Mouse (Mus musculus) G1E (cell line): ENCODE data around the gene Podxl2. TPM values are rescaled to one million over a fixed set of nuclear protein-coding genes. Genes with fewer than 3 reads are reported as not detected.

Source experiments
- ATAC-seq: 2 replicates; pipeline ENCODE4 v1.8.0; 2016; ENCODE audit warnings: mild to moderate bottlenecking; ENCODE audit not compliant: insufficient number of reproducible peaks, poor library complexity, low FRiP score, severe bottlenecking; ENCODE audit errors: extremely low read depth
- DNase-seq: peaks from one replicate; pipeline ENCODE4 v3.0.0; 2012; ENCODE audit warnings: low spot score
- H3K27me3 ChIP-seq: 2 replicates; pipeline ENCODE4 v1.6.1; 2012; ENCODE audit warnings: mild to moderate bottlenecking, low read length, inconsistent platforms; ENCODE audit not compliant: insufficient read depth
- H3K36me3 ChIP-seq: replicated peaks from 2 replicates; pipeline ENCODE3; 2012; ENCODE audit warnings: mild to moderate bottlenecking, inconsistent platforms
- H3K4me1 ChIP-seq: 2 replicates; pipeline ENCODE4 v1.6.1; 2012; ENCODE audit warnings: low read depth, low read length, inconsistent platforms, mixed read lengths; ENCODE audit not compliant: insufficient read depth
- H3K4me3 ChIP-seq: 2 replicates; pipeline ENCODE4 v1.5.1; 2012; ENCODE audit warnings: low read depth, mild to moderate bottlenecking, inconsistent platforms, low read length, moderate library complexity, mixed read lengths
- H3K9me3 ChIP-seq: replicated peaks from 2 replicates; pipeline ENCODE4 v1.6.1; 2012; ENCODE audit warnings: inconsistent platforms
- CTCF ChIP-seq: IDR thresholded peaks from 2 replicates; pipeline ENCODE4 v1.5.1; 2012; ENCODE audit warnings: low read depth, low read length, inconsistent platforms, mixed read lengths
- GATA1 ChIP-seq: IDR thresholded peaks from 2 replicates; pipeline ENCODE4 v1.6.1; 2012; ENCODE audit warnings: borderline replicate concordance, low read length, inconsistent platforms, mixed read lengths
- GATA2 ChIP-seq: IDR thresholded peaks from 2 replicates; pipeline ENCODE4 v1.6.1; 2012; ENCODE audit warnings: low read depth, low read length, inconsistent platforms, borderline replicate concordance
- POLR2AphosphoS5 ChIP-seq: IDR thresholded peaks from 2 replicates; pipeline ENCODE4 v1.6.1; 2012; ENCODE audit warnings: low read depth, low read length, inconsistent platforms; ENCODE audit not compliant: insufficient replicate concordance
- TAL1 ChIP-seq: conservative IDR thresholded peaks from 2 replicates; pipeline ENCODE4 v1.6.1; 2012; ENCODE audit warnings: low read depth, low read length, inconsistent platforms, mixed read lengths
- polyA plus RNA-seq: library from polyadenylated mRNA; stranded (reverse); fragments of >175 nt; gene quantifications from 2 replicates; pipeline ENCODE4 v1.2.3, GENCODE M21; 2012
- total RNA-seq, 2 experiments: library from RNA; stranded (forward) in 1 of 2; stranded (reverse) in 1 of 2; fragments of 200-1000 nt in 1 of 2; fragments of >200 nt in 1 of 2; fragmentation: Nextera tagmentation in 1 of 2; gene quantifications; 2 replicates each; pipeline ENCODE4 v1.2.3; 2014 to 2017

Podxl2 gene
- total and polyA plus RNA-seq, 3 experiments, result 0.27 TPM; not detected in 2

DNA sequence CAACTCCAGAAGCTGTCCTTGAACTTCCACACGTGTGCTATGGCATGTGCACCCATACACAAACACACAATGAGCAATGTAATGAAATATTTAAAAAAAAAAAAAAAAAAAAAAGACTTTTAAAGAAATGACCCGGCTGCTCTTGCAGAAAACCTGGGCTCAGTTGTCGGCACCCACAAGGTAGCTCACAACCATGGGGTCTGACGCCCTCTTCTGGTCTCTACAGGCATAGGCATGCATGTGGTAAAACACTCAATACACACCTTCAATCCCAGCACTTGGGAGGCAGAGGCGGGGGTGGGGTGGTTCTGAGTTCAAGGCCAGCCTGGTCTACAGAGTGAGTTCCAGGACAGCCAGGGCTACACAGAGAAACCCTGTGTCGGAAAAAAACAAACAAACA lies 21.1 kb upstream of the Podxl2 start:
- TF ChIP-seq POLR2AphosphoS5 (no peak), CTCF (no peak), TAL1 (no peak), GATA1 (no peak), GATA2 (no peak)
- Histone ChIP-seq H3K4me1 (peaks cover 79% of the 10 kb centered on the region), H3K27me3 (no peaks in the 10 kb centered on the region), H3K36me3 (peaks cover 71% of the 10 kb centered on the region), H3K9me3 (no peaks in the 10 kb centered on the region), H3K4me3 (peak overlapping the region; percentile 90; the same call in 1 of the 2 replicates)
- DNase-seq (no peak), ATAC-seq (no peak)

DNA sequence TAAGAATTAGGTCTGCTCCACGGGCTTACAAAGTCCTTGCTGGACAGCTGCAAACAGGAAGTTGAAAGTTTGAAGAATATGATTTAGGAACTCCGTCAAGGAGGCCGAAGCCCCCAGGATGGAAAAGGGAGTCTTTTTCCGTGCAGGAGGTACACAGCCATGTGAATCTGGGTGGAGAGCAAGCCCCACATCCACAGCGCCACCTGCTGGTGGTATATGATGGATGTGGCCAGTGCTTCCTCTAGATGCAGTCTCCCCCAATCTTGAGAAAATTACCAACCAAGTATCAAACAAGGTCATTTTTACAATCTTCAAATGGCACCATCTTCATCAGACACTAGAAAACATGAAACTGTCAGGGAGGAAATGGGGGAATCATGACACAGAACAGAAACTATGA lies 18.7 kb upstream of the Podxl2 start:
- Histone ChIP-seq H3K4me1 (peaks cover 82% of the 10 kb centered on the region), H3K4me3 (no peak overlapping the region), H3K36me3 (peaks cover 88% of the 10 kb centered on the region), H3K9me3 (no peaks in the 10 kb centered on the region), H3K27me3 (no peaks in the 10 kb centered on the region)
- TF ChIP-seq CTCF (peak; percentile 91), GATA2 (no peak), POLR2AphosphoS5 (no peak), TAL1 (no peak), GATA1 (no peak)
- ATAC-seq (no peak), DNase-seq (peak; percentile 46)

DNA sequence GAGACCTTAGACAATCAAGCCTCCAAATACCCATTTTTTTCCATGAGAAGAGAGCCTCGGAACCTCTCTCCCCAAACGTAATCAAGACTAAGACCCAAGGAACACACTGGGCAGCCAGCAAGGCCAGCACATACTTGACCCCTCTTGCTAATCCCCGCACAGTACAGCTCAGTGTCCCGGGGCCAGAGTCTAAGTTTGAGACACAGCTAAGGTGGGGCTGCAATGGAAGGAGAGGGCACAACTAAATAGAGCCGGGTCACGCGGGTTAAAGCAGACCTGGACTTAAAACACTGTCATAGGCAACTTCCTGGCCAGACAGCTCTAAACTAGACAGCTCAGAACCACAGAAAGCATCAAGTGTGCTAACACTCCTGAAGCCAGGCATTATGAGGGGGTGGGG lies 16.0 kb upstream of the Podxl2 start:
- Histone ChIP-seq H3K36me3 (peaks cover 100% of the 10 kb centered on the region), H3K4me3 (no peak overlapping the region), H3K4me1 (peaks cover 88% of the 10 kb centered on the region), H3K27me3 (no peaks in the 10 kb centered on the region), H3K9me3 (no peaks in the 10 kb centered on the region)
- ATAC-seq (no peak), DNase-seq (no peak)
- TF ChIP-seq CTCF (no peak), GATA2 (no peak), GATA1 (no peak), POLR2AphosphoS5 (no peak)

DNA sequence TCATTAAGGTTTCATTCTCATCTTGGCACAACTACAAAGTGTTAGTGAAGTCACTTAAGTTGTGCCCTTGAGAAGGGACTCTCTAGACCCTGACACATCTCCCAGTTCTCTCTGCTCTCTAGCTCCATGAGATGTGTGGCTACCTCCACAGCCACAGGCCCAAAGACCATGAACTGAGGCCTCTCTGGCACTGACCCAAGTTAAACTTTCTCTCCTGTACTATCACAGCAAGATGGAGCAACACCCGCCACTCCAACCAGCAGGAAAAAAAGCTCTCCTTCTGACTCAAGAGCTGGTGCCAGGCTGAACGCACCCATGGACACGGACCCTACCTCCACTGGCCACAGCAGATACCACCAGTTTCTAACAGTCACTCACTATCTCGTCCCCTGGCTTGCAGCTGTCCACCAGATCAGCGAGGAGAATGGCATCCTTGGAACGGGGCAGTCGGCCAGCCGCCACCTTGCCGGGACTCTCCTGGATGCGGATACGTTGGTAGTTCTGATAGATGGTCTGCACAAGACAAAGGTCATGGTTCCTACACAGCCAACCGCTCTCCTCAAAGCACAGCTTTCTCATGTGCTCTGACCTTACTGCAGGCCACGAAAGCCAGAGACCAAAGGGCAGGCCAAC lies 14.7 kb upstream of the Podxl2 start:
- TF ChIP-seq GATA2, result no peak
- no peak for TF ChIP-seq CTCF
- TF ChIP-seq POLR2AphosphoS5, result no peak
- TF ChIP-seq GATA1, result no peak
- TF ChIP-seq TAL1, result no peak
- H3K36me3 ChIP-seq, result peaks cover 100% of the 10 kb centered on the region
- peaks cover 82% of the 10 kb centered on the region for H3K4me1 ChIP-seq

DNA sequence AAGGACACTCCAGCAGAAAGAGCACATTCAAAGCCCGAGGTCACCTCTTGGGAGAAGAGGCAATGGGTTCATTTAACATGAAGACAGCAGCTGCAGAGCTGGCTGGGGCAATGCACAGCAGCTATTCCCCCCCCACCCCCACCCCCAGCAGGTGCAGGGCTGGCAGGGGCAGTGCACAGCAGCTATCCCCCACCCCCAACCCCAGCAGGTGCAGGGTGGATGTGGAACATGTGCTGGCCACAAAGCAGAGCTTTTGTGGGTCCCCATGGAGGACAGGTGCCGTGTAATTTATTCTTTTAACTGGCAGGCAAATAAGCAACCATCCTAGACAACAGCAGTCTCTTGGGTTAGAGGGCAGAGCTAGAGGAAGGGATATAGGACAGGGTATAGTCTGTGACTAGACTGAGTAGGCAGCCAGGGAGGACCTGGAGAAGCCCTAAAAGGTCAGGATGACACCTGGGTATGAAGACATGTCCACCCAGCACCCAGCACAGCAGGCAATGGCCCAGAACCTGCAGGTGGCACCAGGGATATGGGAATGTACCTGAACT lies 11.6 kb upstream of the Podxl2 start:
- peaks cover 53% of the 10 kb centered on the region for H3K4me1 ChIP-seq
- H3K4me3 ChIP-seq, result no peak overlapping the region
- no peaks in the 10 kb centered on the region for H3K9me3 ChIP-seq
- peaks cover 100% of the 10 kb centered on the region for H3K36me3 ChIP-seq
- ATAC-seq, result no peak
- no peaks in the 10 kb centered on the region for H3K27me3 ChIP-seq
- TF ChIP-seq GATA2, result no peak
- TF ChIP-seq POLR2AphosphoS5, result no peak
- no peak for TF ChIP-seq GATA1
- no peak for TF ChIP-seq CTCF
- no peak for TF ChIP-seq TAL1
- no peak for DNase-seq

More for the DNA sequence above, 14.7 kb upstream of the Podxl2 start:
- DNase-seq, result no peak
- Histone ChIP-seq H3K9me3 (no peaks in the 10 kb centered on the region), H3K27me3 (no peaks in the 10 kb centered on the region), H3K4me3 (no peak overlapping the region)
- no peak for ATAC-seq

DNA sequence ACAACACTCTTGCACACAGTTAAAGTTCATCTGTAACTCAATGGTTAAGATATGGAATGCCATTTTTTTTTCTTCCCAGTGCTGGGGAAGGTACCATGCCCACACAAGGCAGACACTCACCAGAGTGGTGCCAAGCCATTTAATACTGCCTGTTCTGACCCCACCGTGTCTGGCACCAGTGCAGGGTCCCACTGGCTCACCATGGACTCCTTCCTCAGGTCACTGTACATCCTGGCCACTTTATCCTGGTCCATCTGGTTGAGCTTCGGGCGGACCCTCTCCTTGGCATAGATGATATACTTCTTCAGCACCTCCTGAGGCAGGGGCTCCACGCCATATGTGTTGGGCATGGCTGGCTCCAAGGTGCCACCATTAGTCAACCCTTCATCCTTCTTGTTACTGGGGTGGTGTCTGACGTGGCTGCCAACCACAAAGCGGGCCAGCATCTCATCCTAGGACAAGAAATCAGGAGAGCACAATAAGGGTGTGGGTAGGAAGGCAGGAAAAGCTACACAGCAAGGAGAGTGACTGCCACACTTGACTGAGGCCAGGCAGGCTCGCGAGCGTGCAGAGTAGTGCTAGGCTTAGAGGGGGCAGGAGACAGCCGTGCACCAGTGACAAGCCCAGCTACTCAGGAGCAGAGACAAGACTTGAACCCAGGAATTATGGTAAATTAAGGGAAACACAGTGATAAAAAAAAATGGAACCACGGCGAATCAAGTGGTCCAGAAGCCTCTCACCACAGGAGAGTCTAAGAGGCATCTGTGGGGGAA lies 11.0 kb upstream of the Podxl2 start:
- no peak for DNase-seq
- ATAC-seq, result no peak
- Histone ChIP-seq H3K36me3 (peaks cover 100% of the 10 kb centered on the region), H3K4me3 (no peak overlapping the region), H3K4me1 (peaks cover 47% of the 10 kb centered on the region), H3K27me3 (no peaks in the 10 kb centered on the region), H3K9me3 (no peaks in the 10 kb centered on the region)
- TF ChIP-seq TAL1 (no peak), GATA1 (no peak), CTCF (no peak)
